Mouse (Mus musculus) gonadal fat pad, adult 2 months (tissue): ENCODE data around the gene Ckm. TPM values are rescaled to one million over a fixed set of nuclear protein-coding genes. Genes with fewer than 3 reads are reported as not detected.

Experiments used
- DNase-seq: peaks from one replicate; pipeline ENCODE4 v3.0.0-alpha.2; 2012; ENCODE audit warnings: low read depth
- polyA plus RNA-seq: library from polyadenylated mRNA; depleted of rRNA; stranded (reverse); fragments of >200 nt; gene quantifications from 2 replicates; pipeline ENCODE4 v1.2.3, GENCODE M21; 2012

Gene Ckm
- polyA plus RNA-seq, 1 experiment, result 62.7 TPM

- DNase-seq, result no peak
Observed at GRCm38 (mm10) chr7:19432475-19432874, 27.9 kb downstream of the Ckm start.

- DNase-seq, result no peak
Observed at GRCm38 (mm10) chr7:19436276-19436675, 31.7 kb downstream of the Ckm start.

GRCm38 (mm10) chr7:19437048-19437447 lies 32.5 kb downstream of the Ckm start:
- no peak for DNase-seq

GRCm38 (mm10) chr7:19441448-19442091 lies 37.0 kb downstream of the Ckm start:
- DNase-seq, result no peak

GRCm38 (mm10) chr7:19443344-19443743 lies 38.8 kb downstream of the Ckm start:
- DNase-seq, result no peak

- DNase-seq, result no peak
Observed at GRCm38 (mm10) chr7:19444801-19445200, 40.2 kb downstream of the Ckm start.

- DNase-seq, result no peak
Observed at GRCm38 (mm10) chr7:19447689-19448088, 43.1 kb downstream of the Ckm start.

- DNase-seq, result no peak
Observed at GRCm38 (mm10) chr7:19449165-19449564, 44.6 kb downstream of the Ckm start.

GRCm38 (mm10) chr7:19455186-19455585 lies 50.6 kb downstream of the Ckm start:
- no peak for DNase-seq

GRCm38 (mm10) chr7:19455819-19456495 lies 51.4 kb downstream of the Ckm start:
- DNase-seq, result no peak

- DNase-seq, result no peak
Observed at GRCm38 (mm10) chr7:19456628-19457027, 52.1 kb downstream of the Ckm start.

- DNase-seq, result no peak
Observed at GRCm38 (mm10) chr7:19457414-19458071, 53.0 kb downstream of the Ckm start.

GRCm38 (mm10) chr7:19458072-19458486 lies 53.5 kb downstream of the Ckm start:
- no peak for DNase-seq

GRCm38 (mm10) chr7:19458591-19459111 lies 54.1 kb downstream of the Ckm start, which contains the start of gene Mark4:
Gene Mark4, minus strand, starts transcription at chr7:19458821.
- no peak for DNase-seq

- DNase-seq, result no peak
Observed at GRCm38 (mm10) chr7:19459144-19459870, 54.7 kb downstream of the Ckm start.

- no peak for DNase-seq
Observed at GRCm38 (mm10) chr7:19460500-19460899, 55.9 kb downstream of the Ckm start.

GRCm38 (mm10) chr7:19461488-19461887 lies 56.9 kb downstream of the Ckm start:
- no peak for DNase-seq

GRCm38 (mm10) chr7:19462443-19462842 lies 57.9 kb downstream of the Ckm start:
- no peak for DNase-seq

- no peak for DNase-seq
Observed at GRCm38 (mm10) chr7:19462884-19463381, 58.4 kb downstream of the Ckm start, which contains the start of gene Exoc3l2. Gene Exoc3l2, plus strand, starts transcription at chr7:19463331.

- no peak for DNase-seq
Observed at GRCm38 (mm10) chr7:19464367-19465307, 60.1 kb downstream of the Ckm start.
